Mouse (Mus musculus) CD4-positive, CD25-positive, alpha-beta regulatory T cell (primary cell): ENCODE data around the gene Olfr801. TPM values are rescaled to one million over a fixed set of nuclear protein-coding genes. Genes with fewer than 3 reads are reported as not detected.

Source experiments
- polyA plus RNA-seq: library from polyadenylated mRNA; unstranded; fragments of 100-300 nt; shearing (Covaris generic); gene quantifications from one replicate; pipeline ENCODE4 v1.2.1, GENCODE M21; 2017

Olfr801 gene
- not detected for polyA plus RNA-seq

GRCm38 (mm10) chr10:129673765-129674164, at the start of gene Olfr801:
Olfr801 (minus strand) TSS chr10:129673865.

GRCm38 (mm10) chr10:129702910-129703309, 29.2 kb upstream of the Olfr801 start, which contains the start of gene Olfr804:
Olfr804 (plus strand) TSS chr10:129703210.

GRCm38 (mm10) chr10:129694186-129694585, 20.5 kb upstream of the Olfr801 start, which contains the start of gene Olfr803:
Olfr803 (minus strand) TSS chr10:129694286.

DNA sequence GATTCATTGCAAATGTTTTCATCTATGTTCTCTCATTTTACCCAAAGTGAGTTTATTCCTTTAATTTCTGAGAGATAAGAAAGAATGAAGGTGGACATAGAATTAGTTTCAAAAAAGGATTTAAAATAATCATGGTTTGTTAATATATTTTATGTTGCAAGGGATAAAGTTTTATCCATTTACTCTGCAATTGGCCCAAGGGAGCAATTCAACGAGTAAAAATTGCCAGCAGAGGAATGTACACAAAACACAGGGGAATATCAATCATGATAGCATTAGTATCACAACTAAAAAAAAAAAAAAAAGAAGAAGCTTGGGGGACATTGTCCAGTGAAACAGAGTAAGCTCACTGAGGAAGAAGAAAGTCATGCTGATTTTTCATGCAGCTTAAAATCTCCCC, 14.4 kb upstream of the Olfr801 start, which contains the start of gene Olfr802:
Gene Olfr802 (minus strand): TSS at position 101 of the 400 bp plus-strand sequence.

DNA sequence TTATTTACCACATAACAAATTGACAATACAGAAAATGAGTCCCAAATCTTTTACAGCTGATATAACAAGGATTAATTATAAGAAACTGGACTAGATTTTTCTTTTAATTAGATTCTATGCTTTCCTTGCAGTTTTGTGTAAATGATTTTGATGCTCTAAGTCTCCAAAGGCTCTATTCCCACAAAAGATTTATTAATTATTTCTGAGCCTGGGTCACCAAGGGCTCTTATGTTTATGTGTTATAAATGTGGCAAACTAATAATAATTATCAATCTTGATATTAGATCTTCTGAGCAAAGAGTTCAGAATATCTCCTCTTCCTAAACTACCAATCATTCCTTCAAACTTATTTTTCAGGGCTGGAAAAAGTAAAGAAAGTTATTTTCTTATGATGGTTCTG, 16.3 kb downstream of the Olfr801 start, which contains the start of gene Olfr800:
Gene Olfr800 (plus strand): TSS at position 301 of the 400 bp plus-strand sequence.

DNA sequence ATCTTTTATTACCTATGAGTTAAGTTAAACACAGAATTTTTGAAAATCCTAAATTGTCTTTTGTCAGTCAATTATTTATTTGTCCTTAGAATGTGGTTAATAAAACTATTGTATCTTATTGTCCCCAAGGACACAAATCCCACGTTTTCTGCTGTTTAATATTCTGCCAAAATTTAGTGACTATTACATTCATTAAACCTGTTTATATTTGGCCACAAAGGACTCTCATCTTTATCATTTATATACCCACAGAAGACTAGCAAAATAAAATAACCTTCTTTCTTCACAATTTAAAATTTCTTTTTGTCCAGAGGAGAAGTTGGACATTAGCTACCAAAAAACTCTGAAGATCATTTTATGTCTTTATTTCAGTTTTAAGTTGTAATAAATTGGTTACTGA, 36.5 kb downstream of the Olfr801 start, which contains the start of gene Olfr799:
Gene Olfr799 (plus strand): TSS at position 301 of the 400 bp plus-strand sequence.

DNA sequence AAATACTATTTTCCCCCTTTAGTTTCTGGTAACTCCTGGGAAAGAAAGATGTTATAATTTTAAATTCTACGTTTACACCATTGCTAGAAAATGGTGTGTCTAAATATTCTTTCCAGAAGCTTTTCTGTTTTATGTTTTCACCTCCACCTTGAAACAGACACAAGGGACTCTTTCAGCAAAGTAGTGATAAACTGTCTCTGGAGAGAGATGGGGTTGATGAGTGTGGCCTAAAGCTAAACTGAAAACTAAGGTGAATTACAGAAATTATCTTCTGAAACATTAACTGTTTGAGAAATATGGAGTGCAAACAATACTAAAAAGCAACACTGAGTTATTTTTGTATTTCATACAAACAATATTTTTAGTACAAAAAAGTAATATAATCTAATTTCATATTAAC, 45.8 kb downstream of the Olfr801 start, which contains the start of gene Olfr798:
Gene Olfr798 (minus strand): TSS at position 101 of the 400 bp plus-strand sequence.

Other genes with a start within 250 kb of the Olfr801 start
- gene Olfr786, start 246.6 kb downstream of the Olfr801 start, polyA plus RNA-seq: not detected
- gene Olfr787, start 212.0 kb downstream of the Olfr801 start, polyA plus RNA-seq: 0.16 TPM
- not detected for gene Olfr788, start 202.9 kb downstream of the Olfr801 start, polyA plus RNA-seq
- not detected for gene Olfr789, start 189.1 kb downstream of the Olfr801 start, polyA plus RNA-seq
- not detected for gene Olfr790, start 175.4 kb downstream of the Olfr801 start, polyA plus RNA-seq
- not detected for gene Olfr791, start 152.1 kb downstream of the Olfr801 start, polyA plus RNA-seq
- gene Olfr792, start 134.7 kb downstream of the Olfr801 start, polyA plus RNA-seq: not detected
- gene Olfr794, start 106.2 kb downstream of the Olfr801 start, polyA plus RNA-seq: not detected
- not detected for gene Olfr796, start 61.3 kb downstream of the Olfr801 start, polyA plus RNA-seq
- 0.18 TPM for gene Olfr798, start 45.9 kb downstream of the Olfr801 start, polyA plus RNA-seq
- not detected for gene Olfr799, start 36.4 kb downstream of the Olfr801 start, polyA plus RNA-seq
- gene Olfr800, start 16.2 kb downstream of the Olfr801 start, polyA plus RNA-seq: not detected
- not detected for gene Olfr802, start 14.3 kb upstream of the Olfr801 start, polyA plus RNA-seq
- not detected for gene Olfr803, start 20.4 kb upstream of the Olfr801 start, polyA plus RNA-seq
- not detected for gene Olfr804, start 29.3 kb upstream of the Olfr801 start, polyA plus RNA-seq
- gene Olfr805, start 55.5 kb upstream of the Olfr801 start, polyA plus RNA-seq: not detected
- not detected for gene Olfr806, start 68.1 kb upstream of the Olfr801 start, polyA plus RNA-seq
- gene Olfr807, start 83.9 kb upstream of the Olfr801 start, polyA plus RNA-seq: not detected
- not detected for gene Olfr808, start 91.6 kb upstream of the Olfr801 start, polyA plus RNA-seq
- gene Olfr809, start 100.8 kb upstream of the Olfr801 start, polyA plus RNA-seq: not detected
- not detected for gene Olfr810, start 121.1 kb upstream of the Olfr801 start, polyA plus RNA-seq
- gene Olfr811, start 130.5 kb upstream of the Olfr801 start, polyA plus RNA-seq: not detected
- gene Olfr812, start 172.2 kb upstream of the Olfr801 start, polyA plus RNA-seq: not detected
- gene Olfr813, start 181.5 kb upstream of the Olfr801 start, polyA plus RNA-seq: not detected
- 0.06 TPM for gene Olfr814, start 206.0 kb upstream of the Olfr801 start, polyA plus RNA-seq
- not detected for gene Olfr815, start 232.0 kb upstream of the Olfr801 start, polyA plus RNA-seq
- 0.11 TPM for gene Olfr816, start 241.7 kb upstream of the Olfr801 start, polyA plus RNA-seq